Mouse (Mus musculus): ENCODE data around the gene Cdh13. TPM values are rescaled to one million over a fixed set of nuclear protein-coding genes. Genes with fewer than 3 reads are reported as not detected.

Cdh13 gene
- polyA plus RNA-seq, 1 experiment from 2014 or later = 63.9 TPM

DNA sequence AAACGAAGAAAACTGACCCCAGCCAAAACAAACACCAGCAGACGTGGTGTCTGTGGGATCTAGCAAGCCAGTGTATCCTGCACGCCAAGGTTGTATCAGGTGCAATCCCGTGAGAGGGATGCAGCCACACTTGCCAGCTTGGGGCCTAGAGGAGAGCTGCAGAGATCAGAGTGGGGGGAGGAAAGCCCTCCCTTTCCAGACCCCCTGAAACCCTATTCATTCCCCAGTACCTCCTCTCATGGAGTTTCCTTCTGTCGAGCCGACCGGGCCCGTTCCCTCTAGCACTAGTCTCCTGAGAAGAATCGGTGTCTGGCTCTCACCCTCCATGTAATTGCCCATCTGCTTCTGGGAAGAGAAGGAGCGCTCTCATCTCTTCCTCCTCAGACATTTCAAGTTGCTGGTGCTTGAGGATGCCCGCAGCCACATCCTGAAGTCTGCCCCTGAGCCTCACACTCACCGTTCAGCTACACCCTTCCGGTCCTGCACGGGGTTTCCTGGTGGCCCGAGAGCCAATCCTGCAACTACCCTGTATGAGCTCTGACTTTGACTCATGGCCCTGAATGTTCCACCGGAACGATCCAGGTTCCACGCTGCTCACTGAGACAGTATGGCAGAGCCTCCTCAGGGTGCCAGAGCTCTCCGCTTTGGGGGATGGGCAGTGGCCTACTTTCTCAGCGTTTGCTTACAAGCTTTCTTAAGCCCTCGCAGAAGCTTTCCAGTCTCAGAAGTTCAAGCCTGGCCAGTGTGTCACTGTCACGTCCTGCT is 351.9 kb downstream of the Cdh13 start:
- Histone ChIP-seq H3K9ac (no peak overlapping the region), H3K4me2 (no peak overlapping the region), H3K27me3 (no peaks in the 10 kb centered on the region), H3K9me3 (replicated peaks) (no peaks in the 10 kb centered on the region), H3K4me1 (replicated peaks) (no peaks in the 10 kb centered on the region), H3K4me3 (no peak overlapping the region), H3K27ac (no peak overlapping the region), H3K36me3 (no peaks in the 10 kb centered on the region)
- WGBS = 70% methylated on average over 22 of the region's 22 CpGs
- no peak for ATAC-seq (replicated peaks; ENCODE audit: insufficient number of reproducible peaks, insufficient read depth, low FRiP score, low read depth)

DNA sequence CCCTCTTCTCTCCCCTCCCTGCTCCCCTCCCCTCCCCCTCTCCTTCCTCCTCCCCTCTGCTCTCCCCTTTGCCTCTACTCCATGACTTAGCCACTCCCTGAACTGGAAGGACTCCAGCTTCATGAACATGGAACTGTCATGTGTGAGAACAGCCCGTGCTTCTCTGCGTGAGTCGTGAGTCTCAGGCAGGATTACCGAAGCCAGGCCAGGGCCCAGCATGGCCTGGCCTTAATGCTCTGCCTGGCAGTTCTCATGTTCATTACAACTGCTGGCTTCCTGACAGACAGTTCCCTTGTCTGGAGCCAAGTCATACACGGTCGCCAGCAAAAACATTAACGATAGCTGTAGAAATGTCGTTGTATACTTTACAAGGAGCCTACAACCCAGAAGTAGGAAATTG is 356.1 kb downstream of the Cdh13 start:
- Histone ChIP-seq H3K9ac (no peak overlapping the region), H3K27me3 (no peaks in the 10 kb centered on the region), H3K4me3 (no peak overlapping the region), H3K27ac (no peak overlapping the region), H3K36me3 (no peaks in the 10 kb centered on the region), H3K9me3 (replicated peaks) (no peaks in the 10 kb centered on the region), H3K4me1 (replicated peaks) (no peaks in the 10 kb centered on the region), H3K4me2 (no peak overlapping the region)
- no peak for ATAC-seq (replicated peaks; ENCODE audit: insufficient number of reproducible peaks, insufficient read depth, low FRiP score, low read depth)
- 63% methylated on average over 8 of the region's 8 CpGs for WGBS

DNA sequence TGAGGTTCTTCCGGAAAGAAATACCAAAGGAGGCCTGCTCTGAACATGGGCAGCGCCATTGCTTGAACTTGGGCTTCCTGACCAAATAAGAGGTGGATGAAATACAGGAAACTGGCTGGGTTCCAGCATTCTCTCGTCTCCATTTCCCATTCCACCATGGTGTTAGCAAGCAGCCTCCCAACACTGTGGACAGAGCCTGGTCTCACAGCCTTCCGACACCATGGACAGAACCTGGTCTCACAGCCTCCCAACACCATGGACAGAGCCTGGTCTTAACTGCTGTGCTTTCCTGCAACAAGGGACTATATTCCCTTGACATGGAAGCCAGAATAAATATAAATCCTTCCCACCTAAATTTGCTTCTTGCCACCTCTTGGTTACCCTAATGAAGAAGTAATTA is 358.3 kb downstream of the Cdh13 start:
- Histone ChIP-seq H3K9me3 (replicated peaks) (no peaks in the 10 kb centered on the region), H3K27ac (no peak overlapping the region), H3K27me3 (no peaks in the 10 kb centered on the region), H3K36me3 (no peaks in the 10 kb centered on the region), H3K4me1 (replicated peaks) (no peaks in the 10 kb centered on the region), H3K9ac (no peak overlapping the region), H3K4me3 (no peak overlapping the region), H3K4me2 (no peak overlapping the region)
- ATAC-seq (replicated peaks; ENCODE audit: insufficient number of reproducible peaks, insufficient read depth, low FRiP score, low read depth) = no peak
- WGBS = 74% methylated on average over 4 of the region's 4 CpGs

DNA sequence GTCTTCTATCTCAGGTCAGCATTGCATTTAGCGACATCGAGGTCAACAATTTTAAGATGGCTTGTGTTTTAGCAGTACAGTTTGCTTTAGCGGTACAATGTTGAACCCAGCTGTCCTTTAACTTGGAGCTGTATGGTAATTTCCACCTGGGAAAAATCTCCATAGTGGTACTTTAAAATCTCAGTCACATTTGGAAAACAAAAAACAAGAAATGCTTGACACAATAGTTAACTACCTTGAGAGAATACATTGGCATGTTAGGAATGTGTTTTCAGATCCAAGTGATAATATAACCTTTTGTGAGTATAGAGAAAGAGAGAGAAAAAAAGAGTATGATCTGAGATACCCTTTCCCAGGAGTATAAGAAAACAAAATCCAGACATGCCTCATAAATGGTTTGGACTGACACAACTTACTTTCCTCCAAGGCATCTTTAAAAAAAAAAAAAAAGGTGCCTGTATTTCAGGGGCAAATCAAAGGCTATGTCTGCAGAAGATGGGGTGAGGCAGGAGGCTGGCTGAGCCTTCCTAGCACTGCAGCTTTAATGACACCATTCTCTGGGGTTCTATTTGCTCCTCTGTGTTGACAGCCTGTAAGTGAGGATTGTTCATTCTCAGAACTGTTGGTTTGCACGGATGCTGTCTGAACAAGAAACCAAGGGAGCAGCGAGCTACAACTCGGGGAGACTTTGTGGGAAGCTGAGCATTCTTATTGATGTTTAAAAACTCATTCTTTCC is 365.4 kb downstream of the Cdh13 start:
- Histone ChIP-seq H3K27me3 (no peaks in the 10 kb centered on the region), H3K9ac (no peak overlapping the region), H3K36me3 (no peaks in the 10 kb centered on the region), H3K9me3 (replicated peaks) (no peaks in the 10 kb centered on the region), H3K4me1 (replicated peaks) (peaks cover 4% of the 10 kb centered on the region), H3K27ac (no peak overlapping the region), H3K4me2 (no peak overlapping the region), H3K4me3 (no peak overlapping the region)
- WGBS = 69% methylated on average over 6 of the region's 6 CpGs
- no peak for ATAC-seq (replicated peaks; ENCODE audit: insufficient number of reproducible peaks, insufficient read depth, low FRiP score, low read depth)

- Histone ChIP-seq H3K9me3 (replicated peaks) (no peaks in the 10 kb centered on the region), H3K9ac (no peak overlapping the region), H3K36me3 (no peaks in the 10 kb centered on the region), H3K27ac (no peak overlapping the region), H3K4me1 (replicated peaks) (peaks cover 12% of the 10 kb centered on the region), H3K4me2 (no peak overlapping the region), H3K4me3 (no peak overlapping the region), H3K27me3 (no peaks in the 10 kb centered on the region)
- ATAC-seq (replicated peaks; ENCODE audit: insufficient number of reproducible peaks, insufficient read depth, low FRiP score, low read depth) = no peak
- WGBS = 82% methylated on average over 4 of the region's 4 CpGs
Observed at GRCm38 (mm10) chr8:118649981-118650380, 366.4 kb downstream of the Cdh13 start.

DNA sequence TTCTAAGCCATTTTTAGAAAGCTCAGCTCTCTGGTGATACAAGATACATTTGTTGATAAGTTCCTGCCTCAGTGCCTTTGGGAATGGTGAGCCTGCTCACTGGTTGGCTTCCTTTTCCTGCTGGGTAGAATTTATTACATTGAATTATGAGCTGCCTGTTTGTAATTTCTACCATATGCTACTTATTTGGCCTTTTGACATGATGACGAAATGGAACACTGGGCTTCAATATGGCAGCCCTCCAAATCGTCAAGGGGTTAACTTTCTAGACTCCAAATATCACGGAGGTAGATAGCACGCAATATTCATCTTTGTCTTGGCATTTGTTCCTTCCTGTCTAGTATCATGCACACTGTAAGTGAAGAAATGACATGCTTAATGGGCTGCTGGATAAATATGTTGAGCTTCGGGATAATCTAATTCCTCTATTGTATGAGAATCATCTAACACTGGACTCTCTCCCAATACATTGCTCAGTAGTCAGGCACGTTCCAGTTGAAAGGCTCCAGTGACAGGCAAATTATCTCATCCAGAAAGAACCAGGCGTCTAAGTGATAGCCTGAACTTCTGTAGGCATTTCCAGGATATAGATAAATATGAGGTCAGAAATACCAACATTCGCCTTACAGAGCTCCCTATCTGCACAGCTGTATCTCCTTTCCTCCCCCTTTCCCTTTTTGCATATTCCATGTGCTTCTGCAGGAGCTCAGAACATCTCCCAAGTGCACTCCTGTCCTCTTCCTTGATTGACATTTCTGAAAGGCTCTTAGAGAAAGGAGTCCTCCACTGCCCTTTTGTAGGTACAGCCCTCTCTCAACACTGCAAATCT is 378.7 kb downstream of the Cdh13 start:
- Histone ChIP-seq H3K4me2 (no peak overlapping the region), H3K9me3 (replicated peaks) (no peaks in the 10 kb centered on the region), H3K27ac (no peak overlapping the region), H3K4me3 (no peak overlapping the region), H3K9ac (no peak overlapping the region), H3K27me3 (no peaks in the 10 kb centered on the region), H3K36me3 (no peaks in the 10 kb centered on the region), H3K4me1 (replicated peaks) (peaks cover 8% of the 10 kb centered on the region; the same call in 1 of the 2 replicates)
- peak; percentile 47; the same call in 1 of the 2 replicates for ATAC-seq (replicated peaks; ENCODE audit: insufficient number of reproducible peaks, insufficient read depth, low FRiP score, low read depth)
- WGBS = 31% methylated on average over 8 of the region's 8 CpGs

DNA sequence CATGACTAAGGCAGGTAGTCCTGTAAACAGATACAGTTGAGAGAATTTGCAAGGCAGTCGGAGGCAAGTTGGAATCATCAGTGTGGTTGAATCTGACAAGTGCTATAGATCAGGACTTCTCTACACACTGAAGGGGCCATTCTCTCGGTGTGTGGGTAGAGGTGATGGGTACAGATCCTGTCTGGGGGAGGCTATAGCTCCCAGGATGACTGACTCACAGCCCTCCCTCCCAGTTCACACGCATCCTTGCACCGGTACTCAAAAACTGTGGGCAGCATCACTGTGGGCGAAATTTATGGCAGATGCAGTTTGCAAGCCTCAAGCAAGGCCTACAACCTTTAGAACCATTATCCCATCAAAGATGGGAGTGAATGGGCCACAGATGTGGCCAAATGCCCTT is 381.5 kb downstream of the Cdh13 start:
- 85% methylated on average over 5 of the region's 5 CpGs for WGBS
- no peaks in the 10 kb centered on the region for H3K36me3 ChIP-seq

DNA sequence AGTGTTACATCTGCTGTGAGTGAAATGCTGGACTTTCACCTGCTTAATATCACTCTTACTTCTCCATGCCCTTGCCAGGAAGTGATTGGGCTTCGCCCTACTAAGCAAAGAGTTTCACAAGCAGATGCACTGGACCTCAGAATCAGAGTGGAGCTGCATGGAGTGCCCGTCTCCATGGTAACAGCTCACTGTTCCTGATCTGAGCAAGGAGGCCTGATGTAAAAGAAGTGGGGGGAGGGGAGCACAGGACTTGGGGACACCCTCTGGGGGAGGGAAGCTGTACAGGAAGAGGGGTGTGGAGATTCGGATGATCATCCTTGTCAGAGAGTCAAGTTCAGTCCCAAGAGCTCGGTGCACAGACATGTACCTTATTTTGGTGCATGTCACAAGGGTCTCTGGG is 384.2 kb downstream of the Cdh13 start:
- Histone ChIP-seq H3K4me3 (no peak overlapping the region), H3K9ac (no peak overlapping the region), H3K9me3 (replicated peaks) (no peaks in the 10 kb centered on the region), H3K27ac (no peak overlapping the region), H3K36me3 (no peaks in the 10 kb centered on the region), H3K27me3 (no peaks in the 10 kb centered on the region), H3K4me2 (no peak overlapping the region), H3K4me1 (replicated peaks) (peaks cover 2% of the 10 kb centered on the region; the same call in 1 of the 2 replicates)
- WGBS = 87% methylated on average over 4 of the region's 4 CpGs
- ATAC-seq (replicated peaks; ENCODE audit: insufficient number of reproducible peaks, insufficient read depth, low FRiP score, low read depth) = no peak

More for the DNA sequence above, 381.5 kb downstream of the Cdh13 start:
- ATAC-seq (replicated peaks; ENCODE audit: insufficient number of reproducible peaks, insufficient read depth, low FRiP score, low read depth) = no peak
- Histone ChIP-seq H3K9ac (no peak overlapping the region), H3K27ac (no peak overlapping the region), H3K4me3 (no peak overlapping the region), H3K4me1 (replicated peaks) (peaks cover 8% of the 10 kb centered on the region; the same call in 1 of the 2 replicates), H3K27me3 (no peaks in the 10 kb centered on the region), H3K9me3 (replicated peaks) (no peaks in the 10 kb centered on the region), H3K4me2 (no peak overlapping the region)

DNA sequence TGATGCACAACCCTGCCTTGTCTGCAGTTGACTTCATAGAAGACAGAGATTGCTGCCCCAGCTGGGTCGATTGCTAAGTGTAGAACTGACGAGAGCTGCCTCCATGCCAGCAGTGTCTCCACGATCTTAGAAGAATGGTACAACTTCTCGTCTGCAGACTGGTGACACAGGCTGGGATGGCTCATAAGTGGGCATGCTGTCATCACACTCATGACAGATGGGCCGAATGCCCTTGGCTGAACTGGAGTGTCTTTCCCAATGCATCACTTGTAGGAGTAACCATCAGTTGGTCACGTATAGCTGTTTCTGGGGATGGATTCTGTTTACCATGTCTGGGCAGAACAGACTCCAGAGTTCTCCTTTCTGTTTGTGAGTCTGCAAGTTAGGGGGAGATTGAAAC is 392.7 kb downstream of the Cdh13 start:
- Histone ChIP-seq H3K36me3 (no peaks in the 10 kb centered on the region), H3K4me2 (no peak overlapping the region), H3K27ac (no peak overlapping the region), H3K4me3 (no peak overlapping the region), H3K27me3 (no peaks in the 10 kb centered on the region), H3K9ac (no peak overlapping the region), H3K9me3 (replicated peaks) (no peaks in the 10 kb centered on the region), H3K4me1 (replicated peaks) (peaks cover 2% of the 10 kb centered on the region; the same call in 1 of the 2 replicates)
- WGBS = 72% methylated on average over 6 of the region's 6 CpGs
- ATAC-seq (replicated peaks; ENCODE audit: insufficient number of reproducible peaks, insufficient read depth, low FRiP score, low read depth) = no peak

- H3K9ac ChIP-seq = no peak overlapping the region
- no peak overlapping the region for H3K4me2 ChIP-seq
- 58% methylated on average over 9 of the region's 9 CpGs for WGBS
- H3K4me1 ChIP-seq (replicated peaks) = no peaks in the 10 kb centered on the region
- no peak overlapping the region for H3K27ac ChIP-seq
- ATAC-seq (replicated peaks; ENCODE audit: insufficient number of reproducible peaks, insufficient read depth, low FRiP score, low read depth) = no peak
- H3K9me3 ChIP-seq (replicated peaks) = no peaks in the 10 kb centered on the region
- no peaks in the 10 kb centered on the region for H3K27me3 ChIP-seq
- no peak overlapping the region for H3K4me3 ChIP-seq
- no peaks in the 10 kb centered on the region for H3K36me3 ChIP-seq
Observed at GRCm38 (mm10) chr8:118679347-118679746, 395.8 kb downstream of the Cdh13 start.

GRCm38 (mm10) chr8:118683386-118683785 is 399.9 kb downstream of the Cdh13 start:
- no peak overlapping the region for H3K9ac ChIP-seq
- no peaks in the 10 kb centered on the region for H3K27me3 ChIP-seq
- WGBS = 72% methylated on average over 3 of the region's 3 CpGs
- no peak for ATAC-seq (replicated peaks; ENCODE audit: insufficient number of reproducible peaks, insufficient read depth, low FRiP score, low read depth)
- H3K4me3 ChIP-seq = no peak overlapping the region
- H3K27ac ChIP-seq = no peak overlapping the region
- H3K4me2 ChIP-seq = no peak overlapping the region
- no peaks in the 10 kb centered on the region for H3K4me1 ChIP-seq (replicated peaks)
- no peaks in the 10 kb centered on the region for H3K36me3 ChIP-seq
- H3K9me3 ChIP-seq (replicated peaks) = no peaks in the 10 kb centered on the region

Data from heart, embryonic 15.5 days (tissue).